Mouse (Mus musculus) sigmoid colon, adult 10 weeks (tissue): ENCODE results near the gene Asic1. TPM values are rescaled to one million over a fixed set of nuclear protein-coding genes. Genes with fewer than 3 reads are reported as not detected.

ENCODE experiments used
- polyA plus RNA-seq: library from polyadenylated mRNA; stranded (reverse); fragments of 350-450 nt; fragmentation: Illumina TruSeq; extraction: RNeasy Lipid Tissue Mini Kit (QIAGEN cat#74804); gene quantifications from one replicate; pipeline ENCODE4 v1.2.3, GENCODE M21; 2014; ENCODE audit warnings: low read depth, low replicate concordance

The Asic1 gene
- polyA plus RNA-seq = not detected

DNA sequence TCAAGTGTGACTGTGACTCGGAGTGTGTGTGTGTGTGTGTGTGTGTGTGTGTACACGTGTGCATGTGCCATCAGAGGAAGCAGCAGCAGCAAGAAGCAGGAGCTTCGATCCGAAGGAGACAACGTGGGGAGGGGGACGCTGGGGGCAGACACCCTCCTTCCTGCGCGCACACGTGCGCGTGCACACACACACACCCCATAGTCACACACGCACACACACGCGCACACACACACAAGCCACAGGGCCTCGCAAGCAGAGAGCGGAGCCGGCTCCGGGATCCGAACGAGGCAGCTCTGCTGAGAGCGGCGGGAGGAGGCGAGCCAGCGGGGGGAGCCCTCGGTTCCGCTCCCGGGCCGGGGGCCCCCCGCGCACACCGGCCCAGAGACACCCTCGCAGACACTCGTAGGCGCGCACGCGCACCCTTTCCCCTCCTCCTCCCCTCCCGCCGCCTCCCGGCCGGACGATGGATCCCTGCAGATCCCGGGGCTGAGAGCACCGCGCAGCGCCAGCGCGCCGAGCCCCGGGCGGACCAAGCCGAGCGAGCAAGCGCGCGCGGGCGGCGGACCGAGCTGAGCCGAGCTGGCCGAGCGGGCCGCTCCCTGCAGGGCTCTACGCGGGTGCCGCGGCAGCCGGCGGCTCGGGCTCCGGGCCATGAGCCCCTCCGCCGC, at the start of gene Asic1:
Gene Asic1, plus strand, starts transcription at position 215 of the 668 bp plus-strand sequence.

DNA sequence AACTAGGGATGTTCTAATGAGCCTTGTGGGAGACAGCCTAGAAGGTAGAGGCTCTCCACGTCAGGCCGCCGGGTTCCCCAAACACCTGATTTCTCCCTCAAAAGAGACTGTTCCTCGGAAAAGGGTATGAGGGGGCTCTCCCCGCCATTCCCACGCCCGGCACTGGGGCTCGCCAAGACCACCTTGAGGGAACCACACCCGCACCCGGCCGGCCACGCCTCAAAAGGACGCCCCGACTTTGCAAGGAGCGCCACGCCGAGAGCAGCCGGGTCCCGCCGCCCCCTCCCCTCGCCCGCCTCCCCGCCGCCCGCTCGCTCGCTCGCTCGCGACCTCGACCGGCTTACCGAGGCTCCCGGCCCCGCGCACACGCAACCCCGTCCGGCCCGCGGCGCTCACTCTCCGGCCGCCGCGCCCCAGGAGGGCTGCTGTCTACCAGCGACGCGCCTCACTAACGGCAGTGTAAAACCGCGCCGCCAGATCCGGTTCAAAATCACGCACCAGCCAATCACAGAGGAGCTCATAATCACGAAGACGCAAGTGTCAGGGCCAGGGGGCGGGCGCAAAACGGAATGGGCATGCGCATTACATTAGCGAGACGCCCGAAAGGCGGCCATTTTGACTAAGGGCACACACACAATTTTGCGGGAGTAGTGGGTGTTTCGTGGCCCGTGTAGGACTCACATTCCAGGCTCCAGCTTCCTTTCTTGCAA, 18.9 kb upstream of the Asic1 start, which contains the start of gene Racgap1:
Gene Racgap1, minus strand, starts transcription at position 494 of the 710 bp plus-strand sequence.

DNA sequence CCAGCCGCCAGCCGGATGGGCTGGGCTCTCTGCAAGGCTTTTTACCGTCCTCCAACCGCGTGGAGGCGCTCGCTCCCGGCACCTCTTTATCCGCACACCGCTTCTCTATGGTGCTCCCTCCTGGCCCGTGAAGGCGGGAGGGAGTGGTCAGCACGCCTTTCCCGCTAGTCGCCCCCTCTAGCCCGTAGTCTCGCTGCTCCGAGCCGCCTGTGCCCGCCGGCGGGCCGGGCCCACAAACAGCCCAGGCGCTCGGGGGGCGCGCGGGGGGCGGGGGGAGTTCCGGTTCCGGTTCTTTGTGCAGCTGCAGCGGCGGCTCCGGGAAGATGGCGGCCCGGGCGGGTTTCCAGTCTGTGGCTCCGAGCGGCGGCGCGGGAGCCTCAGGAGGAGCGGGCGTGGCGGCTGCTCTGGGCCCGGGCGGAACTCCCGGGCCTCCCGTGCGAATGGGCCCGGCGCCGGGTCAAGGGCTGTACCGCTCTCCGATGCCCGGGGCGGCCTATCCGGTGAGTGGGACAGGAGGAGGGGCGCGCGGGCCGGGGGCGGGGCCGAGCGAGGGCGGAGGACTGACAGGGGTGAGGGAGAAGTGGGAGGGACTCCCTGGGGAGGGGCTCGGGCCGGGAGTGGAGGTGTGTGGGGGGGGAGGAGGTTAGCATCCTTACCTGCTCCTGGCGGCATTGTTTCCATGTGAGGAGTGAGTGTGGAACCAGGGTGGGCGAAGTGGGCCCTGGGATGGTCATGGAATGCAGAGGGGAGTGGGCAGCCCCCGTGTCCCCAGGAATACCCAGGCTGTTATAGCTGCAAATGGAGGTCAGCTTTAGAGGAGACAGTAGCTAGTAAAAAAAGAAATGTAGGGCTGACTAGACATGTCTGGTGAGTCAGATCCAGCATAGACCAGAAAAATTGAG, 32.1 kb downstream of the Asic1 start, which contains the start of gene Smarcd1:
Gene Smarcd1, plus strand, starts transcription at position 131 of the 902 bp plus-strand sequence.

DNA sequence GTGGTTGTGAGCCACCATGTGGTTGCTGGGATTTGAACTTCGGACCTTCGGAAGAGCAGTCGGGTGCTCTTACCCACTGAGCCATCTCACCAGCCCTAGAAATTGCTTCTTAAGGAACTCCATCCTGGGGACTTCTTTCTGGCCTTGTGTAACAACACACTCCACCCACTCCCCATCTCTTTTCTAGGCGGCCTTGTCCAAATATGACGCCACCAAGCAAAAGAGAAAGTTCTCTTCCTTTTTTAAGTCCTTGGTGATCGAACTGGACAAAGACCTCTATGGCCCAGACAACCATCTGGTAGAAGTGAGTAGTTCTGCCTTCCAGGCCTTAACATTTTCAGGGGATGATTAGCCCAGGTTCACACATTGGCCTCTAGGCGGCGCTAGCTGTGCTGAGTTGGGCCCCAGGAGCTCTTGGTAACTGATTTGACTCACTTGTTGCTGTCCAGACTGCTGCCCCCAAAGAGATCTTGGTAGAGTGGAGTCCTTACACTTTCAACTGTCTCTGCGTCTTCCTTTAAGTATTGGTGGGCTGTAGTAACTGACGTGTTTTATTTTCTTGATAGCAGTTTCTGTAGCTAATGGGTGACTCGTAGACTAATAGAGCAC, 35.4 kb downstream of the Asic1 start, which contains the start of gene Gm17349:
Gene Gm17349, minus strand, starts transcription at position 51 of the 609 bp plus-strand sequence.

DNA sequence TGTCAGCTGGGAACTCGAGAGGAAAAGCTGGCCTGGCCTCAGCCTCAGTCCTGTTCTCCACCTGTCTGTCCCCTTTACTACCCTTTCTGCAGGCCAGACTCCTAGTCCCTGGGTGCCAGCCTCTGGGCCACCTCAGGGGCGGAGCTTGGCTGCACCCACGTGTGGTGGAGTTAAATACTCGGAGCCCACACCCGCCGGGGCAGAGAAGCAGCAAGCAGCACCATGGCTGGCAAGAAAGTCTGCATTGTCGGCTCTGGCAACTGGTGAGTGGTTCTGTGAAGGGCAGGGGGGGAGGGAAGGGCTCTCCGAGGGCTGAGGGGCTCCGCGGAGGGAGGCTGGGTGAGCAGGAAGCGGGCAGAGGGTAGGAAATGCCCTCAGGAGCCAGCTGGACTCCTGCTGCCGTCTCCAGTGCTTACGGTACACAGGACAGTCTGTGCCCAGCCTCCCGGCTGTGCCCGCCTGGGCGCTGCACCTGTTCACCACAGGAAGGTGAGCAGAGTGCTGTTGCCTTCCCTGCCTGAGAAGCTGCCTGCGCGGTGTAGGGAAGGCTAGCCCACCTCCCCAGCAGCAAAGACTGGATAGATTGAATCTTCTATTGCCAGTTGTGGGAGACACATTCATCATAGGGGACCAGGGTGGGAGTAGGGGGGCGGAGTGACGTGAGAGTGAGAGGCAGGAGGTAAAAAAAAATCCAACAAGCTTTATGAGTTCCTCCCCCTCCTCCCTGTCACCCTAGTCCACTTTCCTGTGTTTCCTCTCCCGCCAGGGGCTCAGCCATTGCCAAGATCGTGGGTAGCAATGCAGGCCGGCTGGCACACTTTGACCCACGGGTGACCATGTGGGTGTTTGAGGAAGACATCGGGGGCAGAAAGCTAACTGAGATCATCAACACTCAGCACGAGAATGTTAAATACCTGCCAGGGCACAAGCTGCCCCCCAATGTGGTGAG, 47.5 kb downstream of the Asic1 start, which contains the start of gene Gpd1:
Gene Gpd1, plus strand, starts transcription at position 130 of the 949 bp plus-strand sequence.

DNA sequence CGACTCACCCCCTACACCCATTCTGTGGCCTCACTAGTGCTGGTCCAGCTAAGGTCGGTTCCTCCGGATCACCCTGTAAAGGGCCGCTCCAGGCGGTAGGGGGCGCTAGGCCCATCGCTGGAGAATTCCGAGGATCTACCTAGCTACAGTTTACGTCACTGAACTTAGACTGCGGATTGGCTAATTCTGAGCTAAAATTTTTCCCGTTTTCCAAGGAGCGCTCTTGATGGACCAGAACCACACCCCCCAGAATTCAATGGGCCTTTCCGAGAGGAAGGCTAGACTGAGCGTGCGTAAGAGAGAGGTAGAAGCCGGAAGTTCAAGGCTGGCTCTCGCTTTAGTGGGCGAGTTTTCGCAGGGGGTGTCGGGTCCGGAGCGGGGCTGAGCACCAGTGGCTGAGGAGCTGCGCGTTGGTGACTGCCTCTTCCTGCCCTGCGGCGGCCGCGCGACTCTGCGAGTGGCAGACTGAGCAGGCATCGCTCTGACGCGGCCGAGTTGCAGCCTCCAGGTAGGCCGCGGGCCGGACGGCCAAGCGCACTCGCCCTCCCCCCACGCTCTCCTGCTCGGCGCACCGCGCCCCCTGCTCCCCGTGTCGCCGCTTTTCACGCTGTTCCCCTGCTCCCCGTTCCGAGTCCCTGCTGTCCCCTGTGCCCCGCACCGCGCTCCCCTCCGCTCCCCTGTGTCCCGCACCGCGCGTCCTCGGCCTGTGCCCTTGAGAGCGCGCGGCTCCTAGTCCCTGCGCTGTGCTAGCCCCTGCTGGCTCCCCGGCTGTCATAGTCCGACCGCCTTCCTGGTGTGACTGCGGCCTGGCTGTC, 55.4 kb downstream of the Asic1 start, which contains the start of gene Cox14:
Gene Cox14, plus strand, starts transcription at position 278 of the 815 bp plus-strand sequence.

Other genes starting within 250 kb of the Asic1 start
- gene Nckap5l, start 212.6 kb upstream of the Asic1 start, polyA plus RNA-seq = not detected
- 2.3 TPM for gene Bcdin3d, start 195.6 kb upstream of the Asic1 start, polyA plus RNA-seq
- gene Faim2, start 142.2 kb upstream of the Asic1 start, polyA plus RNA-seq = 0.28 TPM
- not detected for gene Aqp2, start 91.3 kb upstream of the Asic1 start, polyA plus RNA-seq
- gene Aqp5, start 79.6 kb upstream of the Asic1 start, polyA plus RNA-seq = not detected
- gene Aqp6, start 69.0 kb upstream of the Asic1 start, polyA plus RNA-seq = not detected
- gene Racgap1, start 18.7 kb upstream of the Asic1 start, polyA plus RNA-seq = 11.0 TPM
- 6.2 TPM for gene Smarcd1, start 31.8 kb downstream of the Asic1 start, polyA plus RNA-seq
- gene Gm17349, start 35.1 kb downstream of the Asic1 start, polyA plus RNA-seq = not detected
- gene Gpd1, start 47.1 kb downstream of the Asic1 start, polyA plus RNA-seq = 0.66 TPM
- 31.6 TPM for gene Cox14, start 55.2 kb downstream of the Asic1 start, polyA plus RNA-seq
- 62.7 TPM for gene Cers5, start 102.5 kb downstream of the Asic1 start, polyA plus RNA-seq
- 205 TPM for gene Lima1, start 205.1 kb downstream of the Asic1 start, polyA plus RNA-seq